Mouse (Mus musculus): ENCODE measurements around the gene Erc2. TPM values are rescaled to one million over a fixed set of nuclear protein-coding genes. Genes with fewer than 3 reads are reported as not detected.

Erc2 gene
- polyA plus RNA-seq, 2 experiments = 0.52 to 0.99 TPM

GRCm38 (mm10) chr14:28399897-28400296, 777.7 kb downstream of the Erc2 start:
- no peak for ATAC-seq (ENCODE audit: insufficient read depth)
- no peaks in the 10 kb centered on the region for H3K27me3 ChIP-seq (ENCODE audit: control insufficient read depth, insufficient read depth, low read length)
- H3K4me1 ChIP-seq (replicated peaks; ENCODE audit: control insufficient read depth in 2 of 2, insufficient read depth in 2 of 2, low read length in 1 of 2) = no peaks in the 10 kb centered on the region
- no peak for DNase-seq (ENCODE audit: low read depth in 3 of 3, low spot score in 3 of 3)
- H3K4me3 ChIP-seq (ENCODE audit: insufficient read depth in 1 of 2, low read depth in 2 of 2, low read length in 2 of 2) = no peak overlapping the region
- no peak overlapping the region for H3K4me2 ChIP-seq (ENCODE audit: low read depth)
- H3K9me3 ChIP-seq (ENCODE audit: control insufficient read depth, low read length) = no peaks in the 10 kb centered on the region
- WGBS (ENCODE audit: insufficient replicate concordance) = 61% methylated on average over 9 of the region's 9 CpGs
- H3K36me3 ChIP-seq (replicated peaks; ENCODE audit: control insufficient read depth, insufficient read depth, low read depth) = no peaks in the 10 kb centered on the region
- H3K27ac ChIP-seq = no peak overlapping the region
- no peak for TF ChIP-seq CTCF (IDR thresholded peaks at IDR 0.05; ENCODE audit: low read depth)
- no peak for TF ChIP-seq EP300 (IDR thresholded peaks at IDR 0.05; ENCODE audit: low read depth)
- no peak overlapping the region for H3K9ac ChIP-seq (replicated peaks)

GRCm38 (mm10) chr14:28405277-28405840, 783.1 kb downstream of the Erc2 start:
- H3K4me2 ChIP-seq (ENCODE audit: low read depth) = no peak overlapping the region
- no peak for TF ChIP-seq CTCF (IDR thresholded peaks at IDR 0.05; ENCODE audit: low read depth)
- no peak for TF ChIP-seq EP300 (IDR thresholded peaks at IDR 0.05; ENCODE audit: low read depth)
- H3K9me3 ChIP-seq (ENCODE audit: control insufficient read depth, low read length) = no peaks in the 10 kb centered on the region
- 51% methylated on average over 5 of the region's 5 CpGs for WGBS (ENCODE audit: insufficient replicate concordance)
- no peak for ATAC-seq (ENCODE audit: insufficient read depth)
- no peak for DNase-seq (ENCODE audit: low read depth in 3 of 3, low spot score in 3 of 3)
- H3K27ac ChIP-seq = no peak overlapping the region
- H3K9ac ChIP-seq (replicated peaks) = no peak overlapping the region
- H3K4me1 ChIP-seq (replicated peaks; ENCODE audit: control insufficient read depth in 2 of 2, insufficient read depth in 2 of 2, low read length in 1 of 2) = no peaks in the 10 kb centered on the region
- no peaks in the 10 kb centered on the region for H3K27me3 ChIP-seq (ENCODE audit: control insufficient read depth, insufficient read depth, low read length)
- H3K4me3 ChIP-seq (ENCODE audit: insufficient read depth in 1 of 2, low read depth in 2 of 2, low read length in 2 of 2) = no peak overlapping the region
- H3K36me3 ChIP-seq (replicated peaks; ENCODE audit: control insufficient read depth, insufficient read depth, low read depth) = no peaks in the 10 kb centered on the region

- H3K9me3 ChIP-seq (ENCODE audit: control insufficient read depth, low read length) = no peaks in the 10 kb centered on the region
- H3K4me3 ChIP-seq (ENCODE audit: insufficient read depth in 1 of 2, low read depth in 2 of 2, low read length in 2 of 2) = no peak overlapping the region
- WGBS (ENCODE audit: insufficient replicate concordance) = 42% methylated on average over 1 of the region's 1 CpGs
- H3K4me2 ChIP-seq (ENCODE audit: low read depth) = no peak overlapping the region
- H3K27ac ChIP-seq = no peak overlapping the region
- ATAC-seq (ENCODE audit: insufficient read depth) (no peak), DNase-seq (ENCODE audit: low read depth in 3 of 3, low spot score in 3 of 3) (no peak)
- H3K36me3 ChIP-seq (replicated peaks; ENCODE audit: control insufficient read depth, insufficient read depth, low read depth) = no peaks in the 10 kb centered on the region
- H3K27me3 ChIP-seq (ENCODE audit: control insufficient read depth, insufficient read depth, low read length) = no peaks in the 10 kb centered on the region
- H3K9ac ChIP-seq (replicated peaks) = no peak overlapping the region
- no peak for TF ChIP-seq CTCF (IDR thresholded peaks at IDR 0.05; ENCODE audit: low read depth)
- no peak for TF ChIP-seq EP300 (IDR thresholded peaks at IDR 0.05; ENCODE audit: low read depth)
- no peaks in the 10 kb centered on the region for H3K4me1 ChIP-seq (replicated peaks; ENCODE audit: control insufficient read depth in 2 of 2, insufficient read depth in 2 of 2, low read length in 1 of 2)
These were observed 787.2 kb downstream of the Erc2 start for GRCm38 (mm10) chr14:28409390-28409789.

GRCm38 (mm10) chr14:28409796-28410347, 787.6 kb downstream of the Erc2 start:
- Histone ChIP-seq H3K9ac (replicated peaks) (no peak overlapping the region), H3K27me3 (ENCODE audit: control insufficient read depth, insufficient read depth, low read length) (no peaks in the 10 kb centered on the region), H3K4me1 (replicated peaks; ENCODE audit: control insufficient read depth in 2 of 2, insufficient read depth in 2 of 2, low read length in 1 of 2) (no peaks in the 10 kb centered on the region), H3K9me3 (ENCODE audit: control insufficient read depth, low read length) (no peaks in the 10 kb centered on the region), H3K36me3 (replicated peaks; ENCODE audit: control insufficient read depth, insufficient read depth, low read depth) (no peaks in the 10 kb centered on the region), H3K4me2 (ENCODE audit: low read depth) (no peak overlapping the region), H3K27ac (no peak overlapping the region), H3K4me3 (ENCODE audit: insufficient read depth in 1 of 2, low read depth in 2 of 2, low read length in 2 of 2) (no peak overlapping the region)
- no peak for TF ChIP-seq CTCF (IDR thresholded peaks at IDR 0.05; ENCODE audit: low read depth)
- no peak for TF ChIP-seq EP300 (IDR thresholded peaks at IDR 0.05; ENCODE audit: low read depth)
- DNase-seq (ENCODE audit: low read depth in 3 of 3, low spot score in 3 of 3) (no peak), ATAC-seq (ENCODE audit: insufficient read depth) (no peak)
- 66% methylated on average over 4 of the region's 4 CpGs for WGBS (ENCODE audit: insufficient replicate concordance)

- Histone ChIP-seq H3K9ac (replicated peaks) (no peak overlapping the region), H3K4me3 (ENCODE audit: insufficient read depth in 1 of 2, low read depth in 2 of 2, low read length in 2 of 2) (no peak overlapping the region), H3K4me2 (ENCODE audit: low read depth) (no peak overlapping the region), H3K27ac (no peak overlapping the region), H3K27me3 (ENCODE audit: control insufficient read depth, insufficient read depth, low read length) (no peaks in the 10 kb centered on the region), H3K4me1 (replicated peaks; ENCODE audit: control insufficient read depth in 2 of 2, insufficient read depth in 2 of 2, low read length in 1 of 2) (no peaks in the 10 kb centered on the region), H3K9me3 (ENCODE audit: control insufficient read depth, low read length) (no peaks in the 10 kb centered on the region), H3K36me3 (replicated peaks; ENCODE audit: control insufficient read depth, insufficient read depth, low read depth) (no peaks in the 10 kb centered on the region)
- WGBS (ENCODE audit: insufficient replicate concordance) = 66% methylated on average over 13 of the region's 13 CpGs
- TF ChIP-seq CTCF (IDR thresholded peaks at IDR 0.05; ENCODE audit: low read depth) (no peak), EP300 (IDR thresholded peaks at IDR 0.05; ENCODE audit: low read depth) (no peak)
- DNase-seq (ENCODE audit: low read depth in 3 of 3, low spot score in 3 of 3) (no peak), ATAC-seq (ENCODE audit: insufficient read depth) (no peak)
These were observed 788.6 kb downstream of the Erc2 start for GRCm38 (mm10) chr14:28410789-28411225.

All from liver, embryonic 14.5 days (tissue).